Mouse (Mus musculus): Measurements from ENCODE around the gene Tesc.

- TF ChIP-seq CTCF (IDR thresholded peaks at IDR 0.05; ENCODE audit: low read depth) (no peak), EP300 (IDR thresholded peaks at IDR 0.05; ENCODE audit: low read depth) (no peak)
Observed at GRCm38 (mm10) chr5:118034632-118035031, 7.1 kb downstream of the Tesc start.

Data from liver, embryonic 14.5 days (tissue).